Mouse (Mus musculus) lung, postnatal 0 days (tissue): Measurements from ENCODE around the gene Tmem274. TPM values are rescaled to one million over a fixed set of nuclear protein-coding genes. Genes with fewer than 3 reads are reported as not detected.

Source experiments
- ATAC-seq: fragments of 200-750 bp; cut with Nextera tagmentation; 2 replicates; pipeline ENCODE4 v1.8.0; 2017; ENCODE audit warnings: moderate library complexity
- DNase-seq: peaks from one replicate; pipeline ENCODE4 v3.0.0-alpha.2; 2016; ENCODE audit warnings: low spot score
- H3K27ac ChIP-seq: fragments of 300-500 bp; sonication (generic); 2 replicates; pipeline ENCODE4 v1.5.1; 2014; ENCODE audit warnings: antibody characterized with exemption, mild to moderate bottlenecking, low read length, mixed read lengths
- H3K27me3 ChIP-seq: fragments of 300-500 bp; sonication (generic); replicated peaks from 2 replicates; pipeline ENCODE4 v1.6.1; 2014; ENCODE audit warnings: low read length, mixed read lengths; ENCODE audit not compliant: insufficient read depth
- H3K36me3 ChIP-seq: fragments of 300-500 bp; sonication (generic); 2 replicates; pipeline ENCODE4 v1.6.1; 2014; ENCODE audit warnings: low read length, mixed read lengths; ENCODE audit not compliant: insufficient read depth
- H3K4me1 ChIP-seq: fragments of 300-500 bp; sonication (generic); 2 replicates; pipeline ENCODE4 v1.6.1; 2014; ENCODE audit warnings: antibody characterized with exemption, low read depth, low read length, mixed read lengths; ENCODE audit not compliant: insufficient read depth
- H3K4me2 ChIP-seq: fragments of 300-500 bp; sonication (generic); replicated peaks from 2 replicates; pipeline ENCODE4 v1.6.1; 2014; ENCODE audit warnings: low read depth, mild to moderate bottlenecking, low read length, moderate library complexity, mixed read lengths
- H3K4me3 ChIP-seq: fragments of 300-500 bp; sonication (generic); 2 replicates; pipeline ENCODE4 v1.5.1; 2014; ENCODE audit warnings: low read depth, low read length
- H3K9ac ChIP-seq: fragments of 300-500 bp; sonication (generic); replicated peaks from 2 replicates; pipeline ENCODE4 v1.6.1; 2014; ENCODE audit warnings: low read depth, mild to moderate bottlenecking
- H3K9me3 ChIP-seq: fragments of 300-500 bp; sonication (generic); 2 replicates; pipeline ENCODE4 v1.6.1; 2016; ENCODE audit warnings: low read length, mixed read lengths
- CTCF ChIP-seq: IDR thresholded peaks from 2 replicates; pipeline ENCODE4 v1.5.1; 2016; ENCODE audit warnings: antibody characterized with exemption, mild to moderate bottlenecking
- EP300 ChIP-seq: IDR thresholded peaks from 2 replicates; pipeline ENCODE4 v1.6.1; 2016; ENCODE audit warnings: antibody characterized with exemption, mild to moderate bottlenecking, control low read depth
- WGBS: fragments of 180-500 bp; shearing (Covaris S2); extraction: QIAGEN DNeasy Blood & Tissue Kit; methylation state at CpG from one replicate; pipeline ENCODE4 v1.1.7; 2014; 5-methylcytosine and 5-hydroxymethylcytosine counted together
- polyA plus RNA-seq: library from polyadenylated mRNA; unstranded; fragments of >200 nt; fragmentation: Nextera tagmentation; extraction: Ambion mirVana; gene quantifications from 2 replicates; pipeline ENCODE4 v1.2.1, GENCODE M21; 2015

Tmem274 gene
- polyA plus RNA-seq, 1 experiment from 2014 or later: not detected

GRCm38 (mm10) chr4:149444964-149445701, 32.0 kb upstream of the Tmem274 start:
- no peaks in the 10 kb centered on the region for H3K27me3 ChIP-seq
- peak overlapping the region; percentile 50 for H3K4me2 ChIP-seq
- DNase-seq (peak; percentile 98), ATAC-seq (peak; percentile 99)
- H3K27ac ChIP-seq: peak overlapping the region; percentile 79
- TF ChIP-seq CTCF (peak; percentile 98), EP300 (no peak)
- H3K4me1 ChIP-seq: 0 out of 2 replicates have a peak, but pooled peaks cover 3% of the 10 kb centered on the region
- 1% methylated on average over 36 of the region's 36 CpGs for WGBS
- no peaks in the 10 kb centered on the region for H3K36me3 ChIP-seq
- H3K4me3 ChIP-seq: peak overlapping the region; percentile 26
- H3K9ac ChIP-seq: no peak overlapping the region; the same call in 1 of the 2 replicates
- no peaks in the 10 kb centered on the region for H3K9me3 ChIP-seq

- ATAC-seq: peak; percentile 32
- Histone ChIP-seq H3K9me3 (no peaks in the 10 kb centered on the region), H3K4me1 (0 out of 2 replicates have a peak, but pooled peaks cover 3% of the 10 kb centered on the region), H3K9ac (no peak overlapping the region), H3K27me3 (no peaks in the 10 kb centered on the region), H3K4me2 (peak overlapping the region; percentile 50), H3K36me3 (no peaks in the 10 kb centered on the region), H3K27ac (peak overlapping the region; percentile 79), H3K4me3 (peak overlapping the region; percentile 26)
- WGBS: 4% methylated on average over 11 of the region's 11 CpGs
- peak; percentile 74 for DNase-seq
- TF ChIP-seq CTCF: no peak
- TF ChIP-seq EP300: no peak
Observed at GRCm38 (mm10) chr4:149445868-149446267, 31.3 kb upstream of the Tmem274 start.

GRCm38 (mm10) chr4:149446309-149446708, 30.9 kb upstream of the Tmem274 start:
- H3K27me3 ChIP-seq: no peaks in the 10 kb centered on the region
- no peaks in the 10 kb centered on the region for H3K9me3 ChIP-seq
- H3K27ac ChIP-seq: 0 out of 2 replicates have a peak overlapping the region, but pooled peaks have one; percentile 79
- WGBS: 48% methylated on average over 1 of the region's 1 CpGs
- no peak overlapping the region for H3K4me2 ChIP-seq
- ATAC-seq: no peak
- H3K4me3 ChIP-seq: no peak overlapping the region
- no peaks in the 10 kb centered on the region for H3K36me3 ChIP-seq
- DNase-seq: no peak
- no peak for TF ChIP-seq CTCF
- no peak for TF ChIP-seq EP300
- H3K9ac ChIP-seq: no peak overlapping the region
- H3K4me1 ChIP-seq: 0 out of 2 replicates have a peak, but pooled peaks cover 3% of the 10 kb centered on the region

- no peak overlapping the region for H3K27ac ChIP-seq
- ATAC-seq (no peak), DNase-seq (no peak)
- WGBS: 75% methylated on average over 3 of the region's 3 CpGs
- no peak for TF ChIP-seq CTCF
- TF ChIP-seq EP300: no peak
- no peak overlapping the region for H3K4me2 ChIP-seq
- H3K9me3 ChIP-seq: no peaks in the 10 kb centered on the region
- no peak overlapping the region for H3K9ac ChIP-seq
- H3K27me3 ChIP-seq: no peaks in the 10 kb centered on the region
- H3K4me1 ChIP-seq: 0 out of 2 replicates have a peak, but pooled peaks cover 1% of the 10 kb centered on the region
- H3K4me3 ChIP-seq: no peak overlapping the region
- H3K36me3 ChIP-seq: no peaks in the 10 kb centered on the region
Observed at GRCm38 (mm10) chr4:149450636-149451035, 26.5 kb upstream of the Tmem274 start.

GRCm38 (mm10) chr4:149453656-149454055, 23.5 kb upstream of the Tmem274 start:
- no peak overlapping the region for H3K9ac ChIP-seq
- WGBS: 76% methylated on average over 4 of the region's 4 CpGs
- no peaks in the 10 kb centered on the region for H3K4me1 ChIP-seq
- DNase-seq: peak; percentile 28
- no peaks in the 10 kb centered on the region for H3K9me3 ChIP-seq
- no peak overlapping the region for H3K27ac ChIP-seq
- no peak overlapping the region for H3K4me3 ChIP-seq
- no peaks in the 10 kb centered on the region for H3K27me3 ChIP-seq
- H3K36me3 ChIP-seq: no peaks in the 10 kb centered on the region
- no peak for ATAC-seq
- H3K4me2 ChIP-seq: no peak overlapping the region
- no peak for TF ChIP-seq EP300
- peak; percentile 68 for TF ChIP-seq CTCF

- ATAC-seq (no peak), DNase-seq (no peak)
- no peaks in the 10 kb centered on the region for H3K36me3 ChIP-seq
- H3K9me3 ChIP-seq: no peaks in the 10 kb centered on the region
- no peak overlapping the region for H3K27ac ChIP-seq
- 74% methylated on average over 17 of the region's 17 CpGs for WGBS
- H3K4me2 ChIP-seq: no peak overlapping the region
- H3K27me3 ChIP-seq: no peaks in the 10 kb centered on the region
- no peak overlapping the region for H3K4me3 ChIP-seq
- no peaks in the 10 kb centered on the region for H3K4me1 ChIP-seq
- H3K9ac ChIP-seq: no peak overlapping the region
- TF ChIP-seq EP300 (no peak), CTCF (no peak)
Observed at GRCm38 (mm10) chr4:149454263-149454662, 22.9 kb upstream of the Tmem274 start.
